Mouse (Mus musculus) cerebellum, adult 2 months (tissue): ENCODE measurements around the gene Gnb2. TPM values are rescaled to one million over a fixed set of nuclear protein-coding genes. Genes with fewer than 3 reads are reported as not detected.
A peak's percentile ranks its signal among the peaks of the same experiment; 100 is the strongest.

Experiments used
- DNase-seq, 2 experiments: peaks; one replicate each; pipeline ENCODE4 v3.0.0; 2021
- H3K27ac ChIP-seq: fragments of 200-500 bp; 2 replicates; pipeline ENCODE4 v1.5.1; 2012; ENCODE audit warnings: low read length, control low read depth, inconsistent platforms; ENCODE audit not compliant: insufficient read depth
- H3K27me3 ChIP-seq: fragments of 200-500 bp; 2 replicates; pipeline ENCODE4 v1.6.1; 2012; ENCODE audit warnings: inconsistent platforms, mild to moderate bottlenecking, low read length, moderate library complexity; ENCODE audit not compliant: control insufficient read depth, insufficient read depth
- H3K4me1 ChIP-seq: fragments of 200-500 bp; 2 replicates; pipeline ENCODE4 v1.6.1; 2011; ENCODE audit warnings: low read length; ENCODE audit not compliant: control insufficient read depth, insufficient read depth
- H3K4me3 ChIP-seq: fragments of 200-500 bp; replicated peaks from 2 replicates; pipeline ENCODE3; 2011; ENCODE audit warnings: mild to moderate bottlenecking, low read depth, low read length, control low read depth; ENCODE audit not compliant: insufficient read depth
- CTCF ChIP-seq: fragments of 200-500 bp; IDR thresholded peaks from 2 replicates; pipeline ENCODE4 v1.5.1; 2011; ENCODE audit warnings: low read depth, mild to moderate bottlenecking, control low read depth, low read length, moderate library complexity, borderline replicate concordance; ENCODE audit not compliant: insufficient read depth
- POLR2A ChIP-seq: fragments of 200-500 bp; IDR thresholded peaks from 2 replicates; pipeline ENCODE4 v1.6.1; 2011; ENCODE audit warnings: low read length, control low read depth, borderline replicate concordance; ENCODE audit not compliant: insufficient read depth
- WGBS: fragments of 180-500 bp; shearing (Covaris S2); methylation state at CpG from one replicate; pipeline ENCODE4 v1.1.7; 2018; 5-methylcytosine and 5-hydroxymethylcytosine counted together
- polyA plus RNA-seq: library from polyadenylated mRNA; depleted of rRNA; stranded (reverse); fragments of >200 nt; gene quantifications from 2 replicates; pipeline ENCODE4 v1.2.3, GENCODE M21; 2012

Gnb2 gene
- polyA plus RNA-seq, 1 experiment: 410 TPM

GRCm38 (mm10) chr5:137568223-137568798, 35.0 kb upstream of the Gnb2 start:
- Histone ChIP-seq H3K4me3 (no peak overlapping the region), H3K4me1 (no peaks in the 10 kb centered on the region), H3K27me3 (no peaks in the 10 kb centered on the region), H3K27ac (no peak overlapping the region)
- WGBS: 56% methylated on average over 8 of the region's 8 CpGs
- DNase-seq: no peak
- TF ChIP-seq CTCF (no peak), POLR2A (no peak)

GRCm38 (mm10) chr5:137566416-137566815, 33.1 kb upstream of the Gnb2 start:
- no peak for TF ChIP-seq POLR2A
- TF ChIP-seq CTCF: no peak
- WGBS: 96% methylated on average over 5 of the region's 5 CpGs
- no peaks in the 10 kb centered on the region for H3K4me1 ChIP-seq
- no peak overlapping the region for H3K27ac ChIP-seq
- no peaks in the 10 kb centered on the region for H3K27me3 ChIP-seq
- DNase-seq: no peak
- no peak overlapping the region for H3K4me3 ChIP-seq

GRCm38 (mm10) chr5:137565744-137566143, 32.4 kb upstream of the Gnb2 start:
- TF ChIP-seq CTCF (no peak), POLR2A (no peak)
- 39% methylated on average over 6 of the region's 6 CpGs for WGBS
- Histone ChIP-seq H3K4me1 (no peaks in the 10 kb centered on the region), H3K27ac (no peak overlapping the region), H3K4me3 (no peak overlapping the region), H3K27me3 (no peaks in the 10 kb centered on the region)
- DNase-seq: no peak

- 61% methylated on average over 10 of the region's 10 CpGs for WGBS
- H3K27ac ChIP-seq: no peak overlapping the region
- no peak for DNase-seq
These were observed 29.7 kb upstream of the Gnb2 start for GRCm38 (mm10) chr5:137562965-137563364.

GRCm38 (mm10) chr5:137561556-137561955, 28.2 kb upstream of the Gnb2 start:
- no peak overlapping the region for H3K27ac ChIP-seq

More at GRCm38 (mm10) chr5:137562965-137563364, 29.7 kb upstream of the Gnb2 start:
- TF ChIP-seq CTCF (no peak), POLR2A (no peak)
- H3K27me3 ChIP-seq: no peaks in the 10 kb centered on the region
- H3K4me1 ChIP-seq: no peaks in the 10 kb centered on the region
- no peak overlapping the region for H3K4me3 ChIP-seq

DNA sequence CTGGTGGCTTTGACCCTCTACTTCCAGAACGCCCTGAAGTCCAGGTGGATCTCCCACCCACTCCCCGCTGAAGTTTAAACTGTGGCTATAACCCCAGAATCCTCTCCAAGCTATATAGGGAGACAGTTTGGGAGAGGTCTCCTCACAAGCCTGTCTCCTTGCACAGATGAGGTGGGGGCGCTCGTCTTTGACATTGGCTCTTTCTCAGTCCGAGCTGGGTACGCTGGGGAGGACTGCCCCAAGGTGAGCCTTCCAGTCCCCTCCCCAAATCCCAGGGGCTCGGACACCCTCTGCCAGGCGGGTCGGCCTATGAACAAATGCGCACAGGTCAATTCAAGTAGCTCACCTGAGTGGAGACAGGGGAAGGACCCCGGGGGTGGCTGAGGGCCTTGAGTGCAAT, 20.6 kb upstream of the Gnb2 start:
- Histone ChIP-seq H3K4me1 (peaks cover 13% of the 10 kb centered on the region), H3K4me3 (peak overlapping the region; percentile 96), H3K27me3 (no peaks in the 10 kb centered on the region), H3K27ac (no peak overlapping the region)
- 42% methylated on average over 11 of the region's 11 CpGs for WGBS
- no peak for TF ChIP-seq CTCF
- no peak for TF ChIP-seq POLR2A
- DNase-seq: no peak

More at GRCm38 (mm10) chr5:137561556-137561955, 28.2 kb upstream of the Gnb2 start:
- TF ChIP-seq POLR2A (no peak), CTCF (no peak)
- 42% methylated on average over 6 of the region's 6 CpGs for WGBS
- Histone ChIP-seq H3K4me3 (no peak overlapping the region), H3K27me3 (no peaks in the 10 kb centered on the region), H3K4me1 (no peaks in the 10 kb centered on the region)
- DNase-seq: no peak

- Histone ChIP-seq H3K27ac (peak within 1 kb of the TSS; percentile 76), H3K27me3 (no peaks in the 10 kb centered on the region), H3K4me1 (peaks cover 13% of the 10 kb centered on the region), H3K4me3 (peak within 1 kb of the TSS; percentile 96)
- TF ChIP-seq POLR2A (peak; percentile 82), CTCF (no peak)
- DNase-seq: peak; percentile 96 to 97
- 1% methylated on average over 37 of the region's 37 CpGs for WGBS
These were observed 20.1 kb upstream of the Gnb2 start, which contains the start of gene Actl6b for GRCm38 (mm10) chr5:137553411-137553837. Gene Actl6b, plus strand, starts transcription at chr5:137553517.

DNA sequence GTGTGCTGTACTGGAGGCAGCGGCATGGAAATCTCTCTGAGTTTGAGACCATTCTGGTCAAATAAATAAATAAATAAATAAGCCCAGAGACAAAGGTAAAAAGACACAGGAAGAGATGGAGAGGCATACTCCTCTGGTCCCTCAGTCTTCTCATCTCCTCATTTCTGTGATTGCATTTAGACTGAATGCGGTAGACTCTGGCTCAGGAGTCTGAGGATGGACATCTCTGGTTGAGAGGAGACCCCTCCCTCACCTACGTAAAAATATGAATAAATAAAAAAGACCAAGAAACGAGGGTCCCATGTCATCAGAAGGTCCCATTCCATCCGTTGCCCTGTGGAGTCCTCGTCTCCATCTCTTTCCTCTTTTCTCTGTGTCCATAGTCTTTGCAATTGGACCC, 19.7 kb upstream of the Gnb2 start:
- Histone ChIP-seq H3K4me3 (peak overlapping the region; percentile 96), H3K4me1 (peaks cover 13% of the 10 kb centered on the region), H3K27ac (peak overlapping the region; percentile 76), H3K27me3 (no peaks in the 10 kb centered on the region)
- DNase-seq: no peak
- no peak for TF ChIP-seq CTCF
- WGBS: 15% methylated on average over 6 of the region's 6 CpGs
